Mouse (Mus musculus) myocyte (in vitro differentiated cells): ENCODE measurements around the gene Actr8. TPM values are rescaled to one million over a fixed set of nuclear protein-coding genes. Genes with fewer than 3 reads are reported as not detected.

Source experiments
- H3K27me3 ChIP-seq: one replicate; pipeline ENCODE4 v1.6.1; 2011; ENCODE audit not compliant: control insufficient read depth, insufficient read depth, insufficient read length
- H3K36me3 ChIP-seq: one replicate; pipeline ENCODE4 v1.6.1; 2011; ENCODE audit not compliant: control insufficient read depth, insufficient read depth
- H3K4me2 ChIP-seq: one replicate; pipeline ENCODE4 v1.6.1; 2011; ENCODE audit warnings: low read depth, control low read depth
- H3K4me3 ChIP-seq: one replicate; pipeline ENCODE4 v1.5.1; 2011; ENCODE audit warnings: mild to moderate bottlenecking, control low read depth, moderate library complexity
- H3K79me2 ChIP-seq: one replicate; pipeline ENCODE4 v1.6.1; 2011; ENCODE audit not compliant: control insufficient read depth, insufficient read depth
- H3ac ChIP-seq: one replicate; pipeline ENCODE4 v1.6.1; 2011; ENCODE audit not compliant: control insufficient read depth, insufficient read length
- CEBPB ChIP-seq: IDR thresholded peaks from 2 replicates; pipeline ENCODE4 v1.6.1; 2011; ENCODE audit warnings: mild to moderate bottlenecking, moderate library complexity; ENCODE audit not compliant: poor library complexity, insufficient read depth, severe bottlenecking
- E2F4 ChIP-seq: IDR thresholded peaks from one replicate; pipeline ENCODE4 v1.6.1; 2011; ENCODE audit warnings: mild to moderate bottlenecking, control low read depth, moderate library complexity; ENCODE audit not compliant: insufficient read depth
- MAX ChIP-seq: IDR thresholded peaks from one replicate; pipeline ENCODE4 v1.6.1; 2011; ENCODE audit warnings: low read depth, mild to moderate bottlenecking, control low read depth
- MYOD1 ChIP-seq, 3 experiments: IDR thresholded peaks; one replicate each; pipeline ENCODE4 v1.6.1; 2011; ENCODE audit warnings: control low read depth in 2 of 3, low read depth in 2 of 3, mild to moderate bottlenecking in 2 of 3, moderate library complexity in 1 of 3; ENCODE audit not compliant: insufficient read length in 2 of 3, control insufficient read depth in 1 of 3
- MYOG ChIP-seq, 3 experiments: IDR thresholded peaks; one replicate each; pipeline ENCODE4 v1.6.1; 2011; ENCODE audit warnings: control low read depth in 2 of 3, low read depth in 2 of 3, mild to moderate bottlenecking in 2 of 3; ENCODE audit not compliant: insufficient read length in 2 of 3, control insufficient read depth in 1 of 3, insufficient read depth in 1 of 3
- POLR2A ChIP-seq: IDR thresholded peaks from one replicate; pipeline ENCODE4 v1.6.1; 2011; ENCODE audit warnings: low read depth, mild to moderate bottlenecking, control low read depth, moderate library complexity; ENCODE audit not compliant: insufficient read length
- POLR2AphosphoS2 ChIP-seq: IDR thresholded peaks from one replicate; pipeline ENCODE4 v1.6.1; 2011; ENCODE audit warnings: low read depth, control low read depth; ENCODE audit not compliant: insufficient read length
- REST ChIP-seq: IDR thresholded peaks from one replicate; pipeline ENCODE4 v1.6.1; 2011; ENCODE audit warnings: mild to moderate bottlenecking, control low read depth, moderate library complexity; ENCODE audit not compliant: insufficient read depth, insufficient read length
- SRF ChIP-seq: IDR thresholded peaks from one replicate; pipeline ENCODE4 v1.6.1; 2011; ENCODE audit warnings: low read depth; ENCODE audit not compliant: control insufficient read depth, insufficient read length
- TCF12 ChIP-seq: IDR thresholded peaks from one replicate; pipeline ENCODE4 v1.6.1; 2011; ENCODE audit warnings: mild to moderate bottlenecking, control low read depth; ENCODE audit not compliant: poor library complexity, insufficient read depth, severe bottlenecking
- TCF3 ChIP-seq: IDR thresholded peaks from one replicate; pipeline ENCODE4 v1.6.1; 2011; ENCODE audit warnings: low read depth, control low read depth; ENCODE audit not compliant: insufficient read length
- USF1 ChIP-seq: IDR thresholded peaks from one replicate; pipeline ENCODE4 v1.6.1; 2011; ENCODE audit warnings: low read depth, mild to moderate bottlenecking, control low read depth, moderate library complexity
- polyA plus RNA-seq: library from polyadenylated mRNA; unstranded; fragments of >200 nt; fragmentation: generic; extraction: Trizol; gene quantifications from one replicate; pipeline ENCODE4 v1.2.1, GENCODE M21; 2012; ENCODE audit warnings: missing spikeins

The Actr8 gene
- polyA plus RNA-seq, 1 experiment = 26.8 TPM

DNA sequence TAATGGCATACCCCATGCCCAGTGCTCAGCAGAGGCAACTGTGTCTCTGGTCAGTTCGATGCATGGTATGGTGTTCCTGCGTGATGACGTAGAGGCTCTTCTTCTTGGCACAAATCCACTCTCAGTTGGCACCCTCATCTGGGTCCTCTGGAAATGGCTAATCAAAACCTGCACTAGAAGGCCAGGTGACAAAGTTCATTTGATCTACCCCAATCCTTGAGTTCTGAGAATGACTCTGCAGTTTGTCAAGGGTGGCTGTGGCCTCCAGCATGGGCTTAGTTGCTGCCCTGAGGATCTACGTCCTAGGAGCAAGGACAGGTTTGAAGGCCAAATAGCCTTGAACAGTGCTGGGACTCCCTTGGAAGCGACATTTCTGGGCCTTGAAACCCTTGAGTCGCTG, 40.7 kb downstream of the Actr8 start:
- Histone ChIP-seq H3ac (no peak overlapping the region), H3K27me3 (peaks cover 25% of the 10 kb centered on the region), H3K36me3 (no peaks in the 10 kb centered on the region), H3K4me2 (no peak overlapping the region), H3K79me2 (no peaks in the 10 kb centered on the region), H3K4me3 (no peak overlapping the region)
- no peak for TF ChIP-seq REST
- TF ChIP-seq POLR2AphosphoS2 = no peak
- no peak for TF ChIP-seq TCF12
- no peak for TF ChIP-seq MYOG (IDR thresholded peaks at IDR 0.05; ENCODE audit: control insufficient read depth in 1 of 3, insufficient read depth in 1 of 3, insufficient read length in 2 of 3, low read depth in 2 of 3)

DNA sequence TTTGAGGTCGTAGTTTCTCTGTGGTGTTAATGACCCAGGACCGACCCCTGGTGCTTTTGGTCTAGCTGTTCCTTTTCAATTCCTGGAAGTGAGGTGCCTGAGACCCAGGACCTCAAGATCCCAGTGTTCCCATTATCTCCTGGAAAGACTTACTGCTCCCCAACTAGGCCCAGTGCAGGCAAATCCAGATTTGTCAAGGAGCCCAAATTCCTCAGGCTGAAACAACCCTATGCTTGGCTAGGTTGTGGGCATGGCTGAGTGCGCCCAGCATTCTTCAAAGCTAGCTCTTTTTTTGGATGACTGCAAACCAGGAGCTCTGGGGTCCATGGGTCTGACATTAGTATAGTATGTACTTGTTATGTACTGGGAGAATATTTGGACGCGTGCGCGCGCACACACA, 41.2 kb downstream of the Actr8 start:
- no peak overlapping the region for H3K4me3 ChIP-seq
- no peak overlapping the region for H3ac ChIP-seq
- no peak overlapping the region for H3K4me2 ChIP-seq
- no peaks in the 10 kb centered on the region for H3K79me2 ChIP-seq
- H3K36me3 ChIP-seq = no peaks in the 10 kb centered on the region
- no peak for TF ChIP-seq E2F4
- no peak for TF ChIP-seq POLR2A
- TF ChIP-seq MYOD1 (IDR thresholded peaks at IDR 0.05; ENCODE audit: control insufficient read depth in 1 of 3, insufficient read length in 2 of 3, low read depth in 2 of 3) = no peak
- TF ChIP-seq MAX = no peak
- no peak for TF ChIP-seq SRF
- no peak for TF ChIP-seq CEBPB
- TF ChIP-seq MYOG (IDR thresholded peaks at IDR 0.05; ENCODE audit: control insufficient read depth in 1 of 3, insufficient read depth in 1 of 3, insufficient read length in 2 of 3, low read depth in 2 of 3) = no peak
- TF ChIP-seq USF1 = no peak
- no peak for TF ChIP-seq REST
- TF ChIP-seq TCF3 = no peak
- no peak for TF ChIP-seq POLR2AphosphoS2
- no peak for TF ChIP-seq TCF12
- H3K27me3 ChIP-seq = peaks cover 20% of the 10 kb centered on the region

DNA sequence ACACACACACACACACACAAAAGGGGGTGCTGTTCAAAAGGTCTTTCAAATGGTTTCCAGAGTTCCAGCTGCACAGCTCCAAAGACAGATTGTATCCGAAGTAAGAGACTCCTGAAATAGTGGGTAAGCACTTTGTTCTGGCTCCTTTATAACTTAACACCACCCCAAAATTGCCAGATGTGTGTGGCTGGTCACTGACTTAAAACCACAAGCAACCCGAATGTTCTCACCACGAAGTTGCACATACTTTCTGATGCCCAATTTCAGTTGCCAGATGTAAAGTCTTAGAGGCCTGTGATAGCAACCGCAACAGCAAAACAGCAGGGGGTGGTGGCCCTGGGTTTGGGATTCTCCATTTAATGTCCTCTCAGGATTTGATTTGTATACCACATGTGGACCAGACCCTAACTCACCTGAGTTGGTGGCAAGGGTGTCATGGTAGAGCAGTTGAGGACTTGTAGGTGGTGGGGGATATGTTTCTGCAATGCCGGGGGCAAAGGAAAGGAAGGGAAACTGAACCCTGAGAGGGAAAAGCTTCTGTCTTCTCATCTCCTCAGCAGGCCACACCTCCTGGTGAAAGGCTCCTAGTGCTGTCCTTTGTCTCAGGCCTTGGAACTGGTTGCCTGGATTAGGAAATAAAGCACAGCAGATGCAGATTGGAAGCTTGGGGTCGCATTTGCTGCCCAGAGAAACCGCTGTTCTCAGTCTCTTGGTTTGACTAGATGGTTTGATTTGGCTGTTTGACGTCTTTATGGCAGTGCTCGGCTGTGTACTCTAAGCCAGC, 41.8 kb downstream of the Actr8 start:
- no peaks in the 10 kb centered on the region for H3K79me2 ChIP-seq
- no peaks in the 10 kb centered on the region for H3K36me3 ChIP-seq
- no peak overlapping the region for H3K4me2 ChIP-seq
- H3K27me3 ChIP-seq = peaks cover 14% of the 10 kb centered on the region
- no peak for TF ChIP-seq POLR2A
- no peak for TF ChIP-seq E2F4
- no peak for TF ChIP-seq TCF3
- TF ChIP-seq POLR2AphosphoS2 = no peak
- TF ChIP-seq SRF = no peak
- TF ChIP-seq TCF12 = no peak
- TF ChIP-seq MYOD1 (IDR thresholded peaks at IDR 0.05; ENCODE audit: control insufficient read depth in 1 of 3, insufficient read length in 2 of 3, low read depth in 2 of 3) = no peak
- TF ChIP-seq CEBPB = no peak
- no peak for TF ChIP-seq REST
- H3ac ChIP-seq = no peak overlapping the region
- H3K4me3 ChIP-seq = no peak overlapping the region

GRCm38 (mm10) chr14:30022471-30022870, 44.3 kb downstream of the Actr8 start:
- no peak for TF ChIP-seq USF1
- TF ChIP-seq REST = no peak
- TF ChIP-seq CEBPB = no peak
- TF ChIP-seq SRF = no peak
- no peak for TF ChIP-seq POLR2AphosphoS2
- TF ChIP-seq POLR2A = no peak
- no peak for TF ChIP-seq MYOD1 (IDR thresholded peaks at IDR 0.05; ENCODE audit: control insufficient read depth in 1 of 3, insufficient read length in 2 of 3, low read depth in 2 of 3)
- no peak for TF ChIP-seq E2F4
- TF ChIP-seq TCF3 = no peak
- TF ChIP-seq TCF12 = no peak
- no peak for TF ChIP-seq MAX
- no peaks in the 10 kb centered on the region for H3K36me3 ChIP-seq
- H3ac ChIP-seq = no peak overlapping the region
- H3K27me3 ChIP-seq = peaks cover 14% of the 10 kb centered on the region
- H3K4me3 ChIP-seq = no peak overlapping the region
- no peaks in the 10 kb centered on the region for H3K79me2 ChIP-seq
- H3K4me2 ChIP-seq = no peak overlapping the region

DNA sequence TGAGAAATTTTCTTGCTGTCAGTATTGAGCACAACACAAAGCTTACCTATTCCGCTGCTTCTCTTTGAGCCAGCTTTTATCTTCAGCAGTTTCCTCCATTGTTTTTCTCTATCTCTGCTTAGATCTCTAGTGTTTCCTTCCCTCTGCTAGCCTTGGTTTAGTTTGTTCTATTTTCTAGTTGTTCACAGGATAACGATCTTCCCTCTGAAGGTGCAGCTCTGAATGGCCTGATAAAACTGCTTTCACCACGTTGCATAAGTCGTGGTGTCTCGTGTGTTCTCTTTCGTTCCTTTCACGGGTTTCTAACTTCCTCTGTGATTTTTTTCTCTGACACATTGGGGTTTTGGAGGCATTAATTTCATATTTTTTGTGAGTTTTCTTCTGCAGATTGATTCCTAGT, 46.2 kb downstream of the Actr8 start:
- peak overlapping the region; percentile 36 for H3K4me2 ChIP-seq
- peaks cover 14% of the 10 kb centered on the region for H3K27me3 ChIP-seq
- H3K36me3 ChIP-seq = no peaks in the 10 kb centered on the region
- H3ac ChIP-seq = no peak overlapping the region
- no peak overlapping the region for H3K4me3 ChIP-seq
- no peaks in the 10 kb centered on the region for H3K79me2 ChIP-seq
- TF ChIP-seq CEBPB (peak; percentile 38; the same call in 1 of the 2 replicates), USF1 (no peak), MYOD1 (IDR thresholded peaks at IDR 0.05; ENCODE audit: control insufficient read depth in 1 of 3, insufficient read length in 2 of 3, low read depth in 2 of 3) (no peak)
